Mouse (Mus musculus) small intestine, adult 2 months (tissue): ENCODE results near the gene Slc44a2.

Experiments used
- CTCF ChIP-seq: fragments of 200-500 bp; IDR thresholded peaks from 2 replicates; pipeline ENCODE4 v1.5.1; 2012; ENCODE audit warnings: low read depth, mild to moderate bottlenecking, control low read depth, inconsistent platforms, low read length, moderate library complexity, mixed read lengths; ENCODE audit not compliant: insufficient replicate concordance, insufficient read length; ENCODE audit errors: extremely low read depth
- POLR2A ChIP-seq: fragments of 200-500 bp; IDR thresholded peaks from 2 replicates; pipeline ENCODE4 v1.6.1; 2012; ENCODE audit warnings: low read depth, mild to moderate bottlenecking, control low read depth, inconsistent platforms, low read length, moderate library complexity

DNA sequence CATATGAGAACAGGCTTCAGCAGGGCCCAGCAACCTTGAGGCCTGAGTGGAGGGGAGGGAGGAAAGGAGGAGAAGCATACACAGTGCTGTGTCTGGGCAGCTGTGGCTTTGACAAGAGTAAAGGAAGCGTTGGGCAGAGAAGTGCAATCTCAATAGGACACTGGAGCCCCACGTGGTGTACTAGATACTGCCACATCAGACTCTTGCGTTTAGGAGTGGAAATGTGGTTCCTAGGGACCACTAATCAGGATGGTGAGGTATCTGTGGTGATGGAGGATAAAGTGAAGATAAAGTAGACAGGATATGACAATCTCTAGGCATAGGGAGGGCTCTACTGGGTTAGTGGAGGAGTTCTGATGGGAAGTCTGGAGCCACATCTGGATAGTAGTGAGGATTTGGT, 33.7 kb upstream of the Slc44a2 start:
- TF ChIP-seq CTCF (no peak), POLR2A (no peak)
